Mouse (Mus musculus) hindbrain, embryonic 12.5 days (tissue): ENCODE results near the gene Lcp1. TPM values are rescaled to one million over a fixed set of nuclear protein-coding genes. Genes with fewer than 3 reads are reported as not detected.
"Not testable (repeated sequence)": the region's sequence is repeated elsewhere in the genome, so short reads cannot be mapped to it uniquely, and the experiment has no call there.

Experiments used
- ATAC-seq: fragments of 200-750 bp; cut with Nextera tagmentation; 2 replicates; pipeline ENCODE4 v1.8.0; 2017; ENCODE audit warnings: moderate TSS enrichment; ENCODE audit not compliant: low FRiP score
- H3K27ac ChIP-seq: fragments of 300-500 bp; sonication (generic); 2 replicates; pipeline ENCODE4 v1.5.1; 2016; ENCODE audit warnings: mild to moderate bottlenecking
- H3K27me3 ChIP-seq: fragments of 300-500 bp; sonication (generic); 2 replicates; pipeline ENCODE4 v1.6.1; 2016; ENCODE audit warnings: mild to moderate bottlenecking
- H3K36me3 ChIP-seq: fragments of 300-500 bp; sonication (generic); 2 replicates; pipeline ENCODE4 v1.6.1; 2016; ENCODE audit warnings: mild to moderate bottlenecking
- H3K4me1 ChIP-seq: fragments of 300-500 bp; sonication (generic); 2 replicates; pipeline ENCODE4 v1.6.1; 2016
- H3K4me2 ChIP-seq: fragments of 300-500 bp; sonication (generic); replicated peaks from 2 replicates; pipeline ENCODE4 v1.6.1; 2016; ENCODE audit warnings: mild to moderate bottlenecking
- H3K4me3 ChIP-seq: fragments of 300-500 bp; sonication (generic); 2 replicates; pipeline ENCODE4 v1.5.1; 2016; ENCODE audit warnings: mild to moderate bottlenecking
- H3K9ac ChIP-seq: fragments of 300-500 bp; sonication (generic); 2 replicates; pipeline ENCODE4 v1.6.1; 2016; ENCODE audit warnings: mild to moderate bottlenecking, moderate library complexity
- H3K9me3 ChIP-seq: fragments of 300-500 bp; sonication (generic); replicated peaks from 2 replicates; pipeline ENCODE4 v1.6.1; 2016; ENCODE audit warnings: mild to moderate bottlenecking
- WGBS: fragments of 180-500 bp; shearing (Covaris S2); methylation state at CpG from one replicate; pipeline ENCODE4 v1.1.7; 2016; 5-methylcytosine and 5-hydroxymethylcytosine counted together
- polyA plus RNA-seq: library from polyadenylated mRNA; unstranded; fragments of >200 nt; fragmentation: Nextera tagmentation; extraction: Ambion mirVana; gene quantifications from 2 replicates; pipeline ENCODE4 v1.2.1, GENCODE M21; 2016

Lcp1 gene
- polyA plus RNA-seq: 19.8 and 28.2 TPM in 2 replicates

DNA sequence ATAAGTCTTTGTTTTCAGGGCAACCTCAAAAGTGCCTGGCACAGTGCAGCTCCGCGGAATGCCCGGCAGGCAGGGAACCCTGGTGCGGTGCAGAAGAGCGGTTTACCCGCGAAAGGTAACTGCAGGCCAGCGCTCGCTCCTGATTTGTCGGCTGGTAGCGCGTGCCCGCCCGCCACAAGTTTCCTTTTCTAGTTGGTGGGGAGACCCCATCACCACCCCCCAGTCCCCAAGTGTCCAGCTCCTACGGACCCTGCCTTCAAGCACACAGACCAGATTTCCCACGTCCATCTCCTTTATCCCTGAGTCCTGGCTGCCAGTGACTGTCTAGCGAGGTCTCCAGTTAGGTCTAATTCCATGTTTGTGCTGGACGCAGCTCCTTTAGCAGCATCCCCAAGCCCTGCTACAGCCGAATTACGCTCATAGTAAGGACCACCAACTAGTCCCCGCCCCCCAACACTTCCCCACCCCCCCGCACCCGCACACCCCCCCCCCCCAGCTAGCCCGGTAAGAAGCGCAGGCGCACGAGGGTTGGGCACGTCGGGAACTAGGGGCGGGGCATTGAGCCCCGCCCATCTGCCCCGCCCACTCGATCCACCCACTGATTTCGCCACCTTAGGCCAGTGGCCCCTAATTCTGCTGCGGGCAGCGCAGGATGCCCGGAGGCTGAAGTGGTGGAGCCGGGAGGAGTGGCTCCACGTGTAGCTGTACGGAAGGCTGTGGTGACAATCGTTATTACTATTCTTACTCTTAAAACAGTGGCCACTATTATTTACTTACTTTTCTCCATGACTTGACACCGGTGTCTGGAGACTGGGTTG is at the start of gene Lcp1, which contains the start of gene Lrrc63:
Gene Lcp1, plus strand, starts transcription at position 601 of the 818 bp plus-strand sequence.
Gene Lrrc63, minus strand, starts transcription at position 381 of the 818 bp plus-strand sequence.
- Histone ChIP-seq H3K27me3 (peaks cover 5% of the 10 kb centered on the region; the same call in 1 of the 2 replicates), H3K27ac (peak within 1 kb of the TSS; percentile 60), H3K36me3 (no peaks in the 10 kb centered on the region), H3K9ac (peak within 1 kb of the TSS; percentile 60), H3K9me3 (no peaks in the 10 kb centered on the region), H3K4me3 (peak within 1 kb of the TSS; percentile 60), H3K4me1 (0 out of 2 replicates have a peak, but pooled peaks cover 2% of the 10 kb centered on the region), H3K4me2 (peak within 1 kb of the TSS; percentile 83)
- peak; percentile 94 for ATAC-seq
- WGBS: 1% methylated on average over 32 of the region's 42 CpGs

DNA sequence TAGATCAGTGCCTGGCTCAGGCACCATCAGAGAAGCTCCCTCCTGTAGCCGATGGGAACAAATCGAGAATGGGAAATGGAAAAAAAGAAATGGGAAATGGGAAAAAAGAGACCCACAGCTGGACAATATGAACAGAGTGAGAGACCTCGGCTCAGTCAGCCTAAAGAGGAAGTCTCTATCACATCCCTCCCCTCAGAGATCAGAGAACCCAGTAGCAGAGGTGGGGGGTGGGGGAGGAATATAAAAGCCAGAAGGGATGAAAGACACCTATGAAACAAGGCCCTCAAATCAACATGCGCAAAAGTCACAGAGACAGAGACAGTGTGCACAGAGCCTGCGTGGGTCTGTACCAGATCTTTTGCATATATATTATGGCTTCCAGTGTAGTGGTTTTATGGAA is 27.9 kb upstream of the Lcp1 start:
- no peak overlapping the region for H3K4me2 ChIP-seq
- 94% methylated on average over 5 of the region's 5 CpGs for WGBS
- no peak for ATAC-seq

DNA sequence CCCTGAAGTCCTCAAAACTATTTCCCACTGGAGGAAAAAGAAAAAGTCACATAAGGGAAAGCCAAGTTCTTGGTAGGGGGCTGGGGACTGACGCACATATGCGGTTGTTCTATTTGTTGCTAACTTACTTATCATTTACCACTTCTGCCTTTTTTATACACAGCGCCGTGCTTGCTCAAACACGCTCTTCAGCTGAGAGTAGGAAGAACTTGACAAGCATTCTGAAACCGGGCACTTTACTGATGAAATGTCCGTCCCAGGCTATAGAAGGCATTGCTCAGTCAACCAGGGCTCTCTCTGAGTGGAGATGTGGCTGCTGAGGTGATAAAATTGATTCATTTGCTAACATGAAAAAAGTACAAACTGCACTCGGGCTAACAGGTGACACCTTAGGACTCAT is 9.2 kb upstream of the Lcp1 start:
- no peak overlapping the region for H3K27ac ChIP-seq
- no peak overlapping the region for H3K4me3 ChIP-seq
- no peak overlapping the region for H3K9ac ChIP-seq
- no peak for ATAC-seq
- H3K36me3 ChIP-seq: no peaks in the 10 kb centered on the region
- WGBS: 84% methylated on average over 8 of the region's 8 CpGs
- H3K4me1 ChIP-seq: no peaks in the 10 kb centered on the region
- H3K9me3 ChIP-seq: no peaks in the 10 kb centered on the region
- no peaks in the 10 kb centered on the region for H3K27me3 ChIP-seq
- H3K4me2 ChIP-seq: no peak overlapping the region

More for the DNA sequence above, 27.9 kb upstream of the Lcp1 start:
- Histone ChIP-seq H3K36me3 (no peaks in the 10 kb centered on the region), H3K9me3 (no peaks in the 10 kb centered on the region), H3K27me3 (no peaks in the 10 kb centered on the region), H3K9ac (no peak overlapping the region), H3K4me1 (no peaks in the 10 kb centered on the region), H3K27ac (no peak overlapping the region), H3K4me3 (no peak overlapping the region)

DNA sequence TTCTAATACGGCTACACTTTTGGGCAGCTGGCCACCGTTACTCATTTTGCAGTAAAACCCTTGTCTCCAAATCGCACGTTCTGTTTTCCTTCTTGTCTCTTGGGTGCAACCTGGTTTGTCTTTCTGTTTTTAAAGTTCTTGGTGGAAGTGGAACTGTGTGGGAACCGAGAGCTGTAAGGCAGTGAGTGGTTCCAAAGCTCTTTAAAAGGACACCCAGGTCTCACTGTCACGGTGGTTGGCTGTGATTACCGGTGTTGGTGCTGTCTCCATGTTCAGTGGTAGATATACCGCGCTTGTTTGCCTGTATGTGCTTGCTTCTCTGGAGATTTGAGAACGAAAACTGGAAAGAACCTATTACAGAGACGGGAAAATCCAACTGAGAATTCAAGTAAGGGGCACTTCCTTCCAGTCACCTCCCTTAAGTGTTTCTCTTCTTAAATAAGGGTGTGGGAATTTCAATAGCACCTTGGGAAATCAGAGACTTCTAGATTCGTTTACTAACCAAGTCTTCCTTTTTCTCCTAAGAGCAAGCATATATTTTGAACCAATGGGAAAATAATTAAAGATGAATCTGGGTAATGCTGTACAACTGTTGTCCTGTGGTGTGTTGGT is 529 bp downstream of the Lcp1 start:
- ATAC-seq: peak; percentile 44; the same call in 1 of the 2 replicates
- Histone ChIP-seq H3K36me3 (no peaks in the 10 kb centered on the region), H3K4me3 (peak overlapping the region; percentile 60), H3K9me3 (no peaks in the 10 kb centered on the region), H3K9ac (no peak overlapping the region), H3K4me1 (0 out of 2 replicates have a peak, but pooled peaks cover 2% of the 10 kb centered on the region), H3K4me2 (peak overlapping the region; percentile 83), H3K27me3 (peaks cover 5% of the 10 kb centered on the region; the same call in 1 of the 2 replicates), H3K27ac (no peak overlapping the region)
- 5% methylated on average over 12 of the region's 12 CpGs for WGBS

DNA sequence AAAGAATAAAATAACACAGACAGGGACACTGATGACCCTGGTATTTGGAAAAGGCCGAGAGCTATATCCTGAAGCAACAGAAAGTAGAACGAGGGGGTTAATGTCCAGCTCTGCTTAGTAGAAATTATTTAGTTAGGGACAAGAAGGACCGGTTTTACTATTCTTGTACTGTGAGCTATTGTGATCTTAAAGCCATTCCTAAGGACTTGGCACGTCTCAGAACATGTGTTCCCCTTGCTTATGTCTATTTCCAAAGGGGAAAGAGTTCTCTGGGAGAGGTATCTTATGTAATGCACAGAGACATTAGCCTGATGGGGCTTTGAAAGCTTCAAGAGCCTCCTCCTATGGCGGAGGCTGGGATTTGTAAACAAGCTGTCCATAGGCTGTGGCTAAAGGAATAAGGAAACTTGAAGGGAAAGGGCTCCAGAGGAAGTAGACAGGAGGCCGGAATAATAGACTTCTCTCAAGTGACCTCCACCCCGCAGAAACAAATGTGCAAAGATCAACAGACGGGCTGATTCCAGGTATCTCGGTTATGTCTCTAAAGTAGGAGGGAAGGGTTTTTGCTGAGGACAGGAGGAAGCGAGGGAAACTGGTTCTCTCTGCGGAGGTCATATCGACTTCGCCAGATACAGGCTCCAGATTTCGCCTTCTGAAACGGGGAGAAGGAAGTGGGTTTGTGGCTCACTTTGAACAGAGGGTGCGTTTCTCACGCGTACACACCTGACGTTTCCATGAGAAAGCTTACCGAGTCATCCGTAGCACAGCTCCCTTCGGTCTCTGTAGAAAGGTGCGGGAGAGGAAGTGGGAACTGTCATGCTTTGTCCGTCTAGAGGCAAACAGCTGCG is 5.4 kb downstream of the Lcp1 start:
- H3K9me3 ChIP-seq: no peaks in the 10 kb centered on the region
- no peak for ATAC-seq
- peaks cover 5% of the 10 kb centered on the region; the same call in 1 of the 2 replicates for H3K27me3 ChIP-seq
- H3K36me3 ChIP-seq: no peaks in the 10 kb centered on the region
- H3K9ac ChIP-seq: no peak overlapping the region
- no peak overlapping the region for H3K4me3 ChIP-seq
- H3K4me1 ChIP-seq: no peaks in the 10 kb centered on the region
- no peak overlapping the region for H3K27ac ChIP-seq
- 80% methylated on average over 25 of the region's 25 CpGs for WGBS
- no peak overlapping the region for H3K4me2 ChIP-seq

DNA sequence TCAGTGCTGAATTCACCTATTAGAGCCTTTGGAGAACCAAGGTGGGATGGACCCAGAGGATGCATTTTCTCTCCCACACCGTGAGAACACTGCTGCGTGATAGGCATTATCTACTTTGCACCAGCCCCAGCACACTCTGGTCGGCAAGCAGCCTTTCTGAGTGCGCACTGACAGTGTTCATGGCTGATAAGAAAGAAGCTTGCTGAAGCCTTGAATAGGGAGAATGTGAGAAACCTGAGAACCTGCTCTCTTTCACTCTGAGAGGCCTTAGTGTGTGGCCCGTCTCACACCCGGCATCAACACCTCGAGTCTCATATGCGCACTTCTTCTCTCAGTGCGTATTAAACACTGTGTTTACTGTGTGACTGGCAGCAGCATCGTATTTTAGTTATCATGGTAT is 7.6 kb downstream of the Lcp1 start:
- Histone ChIP-seq H3K4me3 (no peak overlapping the region), H3K9ac (no peak overlapping the region), H3K9me3 (no peaks in the 10 kb centered on the region), H3K27me3 (no peaks in the 10 kb centered on the region), H3K4me1 (no peaks in the 10 kb centered on the region), H3K4me2 (no peak overlapping the region), H3K36me3 (no peaks in the 10 kb centered on the region), H3K27ac (no peak overlapping the region)
- no peak for ATAC-seq
- WGBS: 82% methylated on average over 10 of the region's 10 CpGs

DNA sequence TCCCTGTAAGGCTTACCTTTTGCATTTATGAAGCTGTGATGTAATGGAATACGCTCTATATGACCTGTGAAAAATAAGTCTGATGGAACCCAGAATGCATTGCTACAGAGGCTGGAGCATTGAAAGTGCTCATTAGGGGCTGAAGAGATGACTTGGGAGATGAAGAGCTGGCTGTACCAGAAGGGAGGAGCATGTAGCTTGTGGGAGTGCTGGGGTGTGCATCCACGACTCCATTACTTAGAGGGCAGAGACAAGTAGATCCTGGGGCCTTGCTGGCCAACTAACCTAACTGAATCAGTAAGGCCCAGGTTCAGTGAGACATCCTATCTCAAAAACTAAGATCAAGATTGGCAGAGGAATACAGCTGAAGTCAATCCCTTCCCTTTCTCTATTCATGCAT is 8.3 kb downstream of the Lcp1 start:
- Histone ChIP-seq H3K4me1 (no peaks in the 10 kb centered on the region), H3K4me3 (no peak overlapping the region), H3K27me3 (no peaks in the 10 kb centered on the region), H3K9me3 (no peaks in the 10 kb centered on the region), H3K27ac (no peak overlapping the region), H3K36me3 (no peaks in the 10 kb centered on the region), H3K4me2 (no peak overlapping the region), H3K9ac (no peak overlapping the region)
- WGBS: 88% methylated on average over 2 of the region's 2 CpGs
- no peak for ATAC-seq

DNA sequence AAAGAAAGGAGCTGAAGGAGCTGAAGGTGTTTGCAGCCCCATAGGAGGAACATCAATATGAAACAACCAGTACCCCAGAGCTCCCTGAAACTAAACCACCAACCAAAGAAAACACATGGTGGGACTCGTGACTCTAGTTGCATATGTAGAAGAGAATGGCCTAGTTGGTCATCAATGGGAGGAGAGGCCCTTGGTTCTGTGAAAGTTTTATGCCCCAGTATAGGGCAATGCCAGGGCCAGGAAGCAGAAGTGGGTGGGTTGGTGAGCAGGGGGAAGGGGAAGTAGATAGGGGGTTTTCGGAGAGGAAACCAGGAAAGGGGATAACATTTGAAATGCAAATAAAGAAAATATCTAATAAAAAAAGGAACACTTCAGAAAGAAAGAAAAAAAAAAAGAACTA is 16.8 kb downstream of the Lcp1 start:
- not testable (repeated sequence) for H3K9me3 ChIP-seq, H3K9ac ChIP-seq, H3K27me3 ChIP-seq, H3K4me1 ChIP-seq, H3K4me2 ChIP-seq, H3K4me3 ChIP-seq, H3K36me3 ChIP-seq, H3K27ac ChIP-seq, ATAC-seq
- WGBS: 89% methylated on average over 2 of the region's 2 CpGs

DNA sequence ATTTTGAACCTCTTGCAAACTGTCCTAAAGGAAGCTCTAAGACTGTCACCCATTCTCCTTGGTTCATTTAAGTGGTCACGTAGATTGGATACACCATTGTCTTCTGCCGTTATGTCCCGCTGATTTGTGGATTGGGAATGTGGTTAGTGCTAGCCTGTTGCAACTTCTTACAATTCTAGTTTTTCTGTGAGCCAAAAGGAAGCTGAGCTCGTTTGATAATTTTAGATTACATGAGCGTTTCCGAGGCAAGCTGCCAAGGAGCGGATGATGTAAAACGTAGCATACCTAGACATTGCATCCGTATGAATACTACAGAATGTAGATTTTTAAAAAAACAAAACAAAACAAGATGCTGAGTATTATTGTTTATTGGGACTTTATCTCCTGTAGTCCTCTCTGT is 17.3 kb downstream of the Lcp1 start:
- Histone ChIP-seq H3K9me3 (no peaks in the 10 kb centered on the region), H3K4me3 (no peak overlapping the region), H3K27ac (no peak overlapping the region), H3K36me3 (no peaks in the 10 kb centered on the region), H3K9ac (no peak overlapping the region), H3K4me2 (no peak overlapping the region), H3K4me1 (no peaks in the 10 kb centered on the region), H3K27me3 (no peaks in the 10 kb centered on the region)
- 88% methylated on average over 9 of the region's 9 CpGs for WGBS
- no peak for ATAC-seq

DNA sequence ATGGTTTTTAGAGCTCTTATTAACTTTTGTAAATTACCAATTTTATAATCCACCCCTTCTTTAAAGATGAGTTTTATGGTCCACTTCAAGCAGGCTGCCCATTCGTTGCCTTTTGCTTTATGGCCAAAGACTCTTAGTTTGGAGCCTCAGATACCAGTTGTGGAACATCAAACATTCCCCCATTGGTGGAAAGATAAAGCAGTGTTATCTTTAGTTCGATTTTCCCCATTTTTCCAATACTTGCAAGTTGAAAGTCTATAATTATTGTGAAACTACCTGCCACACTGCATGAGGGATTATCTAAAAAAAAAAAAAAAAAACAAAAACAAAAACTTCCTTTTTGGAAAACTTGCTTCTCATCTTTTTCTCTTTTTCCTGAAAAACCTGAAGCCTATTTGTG is 19.8 kb downstream of the Lcp1 start:
- Histone ChIP-seq H3K4me3 (no peak overlapping the region), H3K27ac (no peak overlapping the region), H3K9ac (no peak overlapping the region), H3K4me1 (no peaks in the 10 kb centered on the region), H3K9me3 (no peaks in the 10 kb centered on the region), H3K4me2 (no peak overlapping the region), H3K27me3 (no peaks in the 10 kb centered on the region), H3K36me3 (no peaks in the 10 kb centered on the region)
- WGBS: 86% methylated on average over 2 of the region's 2 CpGs
- ATAC-seq: no peak

DNA sequence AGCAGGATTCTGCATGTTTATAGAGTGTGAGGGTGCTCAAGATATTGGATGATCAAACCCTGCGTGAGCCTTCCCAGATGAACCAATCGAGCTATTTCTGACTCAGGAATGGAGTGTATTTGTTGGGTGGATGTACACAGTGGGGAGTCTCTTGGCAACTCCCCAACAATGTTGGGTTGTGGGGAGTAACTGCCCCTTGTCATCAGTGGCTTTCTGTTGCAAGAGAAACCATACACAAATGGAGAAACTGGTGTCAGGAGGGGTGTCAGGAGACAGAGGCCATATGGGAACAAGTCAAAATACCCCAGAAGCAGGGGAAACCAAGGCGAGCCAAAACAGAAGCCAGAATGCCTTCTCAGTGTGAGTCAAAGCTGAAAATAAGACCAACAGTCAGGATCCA is 20.2 kb downstream of the Lcp1 start:
- Histone ChIP-seq H3K27me3 (no peaks in the 10 kb centered on the region), H3K4me3 (no peak overlapping the region), H3K4me2 (no peak overlapping the region), H3K9ac (no peak overlapping the region), H3K4me1 (no peaks in the 10 kb centered on the region), H3K9me3 (no peaks in the 10 kb centered on the region), H3K36me3 (no peaks in the 10 kb centered on the region), H3K27ac (no peak overlapping the region)
- WGBS: 78% methylated on average over 3 of the region's 3 CpGs
- no peak for ATAC-seq

DNA sequence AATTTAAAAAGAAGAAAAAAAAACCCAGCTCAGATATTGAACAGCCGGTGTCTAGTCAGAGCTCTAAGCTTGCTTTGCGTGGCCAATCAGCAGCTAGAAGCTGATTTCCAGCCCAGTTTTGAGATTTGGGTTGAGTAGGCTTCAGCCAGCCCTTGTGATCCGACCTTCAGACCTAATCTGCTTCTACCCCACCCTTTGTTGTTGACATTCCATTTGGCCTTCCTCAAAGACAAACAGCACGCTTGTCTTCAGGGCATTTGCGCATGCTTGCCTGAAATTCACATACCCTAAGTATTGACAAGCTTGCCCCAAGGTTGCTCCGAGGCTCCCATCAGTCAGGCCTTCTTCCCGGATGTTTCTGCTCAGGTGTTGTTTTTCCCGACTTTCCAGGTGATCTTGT is 23.6 kb downstream of the Lcp1 start:
- H3K27me3 ChIP-seq: no peaks in the 10 kb centered on the region
- ATAC-seq: no peak
- H3K4me1 ChIP-seq: no peaks in the 10 kb centered on the region
- no peak overlapping the region for H3K4me3 ChIP-seq
- H3K9ac ChIP-seq: no peak overlapping the region
- H3K4me2 ChIP-seq: no peak overlapping the region
- H3K36me3 ChIP-seq: no peaks in the 10 kb centered on the region
- H3K27ac ChIP-seq: no peak overlapping the region
- WGBS: 80% methylated on average over 8 of the region's 8 CpGs
- H3K9me3 ChIP-seq: no peaks in the 10 kb centered on the region
